Mouse (Mus musculus) left cerebral cortex, postnatal 25 days (tissue): ENCODE measurements around the gene Shank1. TPM values are rescaled to one million over a fixed set of nuclear protein-coding genes. Genes with fewer than 3 reads are reported as not detected.

ENCODE experiments used
- DNase-seq, 2 experiments: peaks; one replicate each; pipeline ENCODE4 v3.0.0; 2022; ENCODE audit warnings: low spot score in 2 of 2, mixed read lengths in 1 of 2
- intact Hi-C: fragments of 180-260 bp; cut with DNase I; formaldehyde crosslinking; loops from one replicate; pipeline ENCODE4 v1.15.1; 2025
- total RNA-seq, 2 experiments: library from RNA; stranded (reverse); gene quantifications; 2 replicates each; pipeline ENCODE4 v1.2.3; 2021

Gene Shank1
- total RNA-seq, 2 experiments from 2014 or later = 571 to 587 TPM

- no peak for DNase-seq
- intact Hi-C loops = no loop called here
Measured at GRCm38 (mm10) chr7:44392341-44392740, 82.3 kb downstream of the Shank1 start.

GRCm38 (mm10) chr7:44393284-44393683 is 83.2 kb downstream of the Shank1 start:
- intact Hi-C loops = no loop called here
- DNase-seq = no peak

- intact Hi-C loops = no loop called here
- DNase-seq = peak in 1 of 2 experiments; percentile 63
Measured at GRCm38 (mm10) chr7:44398570-44398969, 88.5 kb downstream of the Shank1 start.

GRCm38 (mm10) chr7:44401673-44402072 is 91.6 kb downstream of the Shank1 start:
- no peak for DNase-seq
- intact Hi-C loops = loop anchor here (2.0 kb wide), 1 partner anchor 41 kb away; no protein-coding TSS in a partner anchor

GRCm38 (mm10) chr7:44405346-44406014 is 95.4 kb downstream of the Shank1 start:
- intact Hi-C loops = no loop called here
- DNase-seq = peak; percentile 99

- no peak for DNase-seq
- intact Hi-C loops = no loop called here
Measured at GRCm38 (mm10) chr7:44406015-44406355, 95.9 kb downstream of the Shank1 start.

Other genes with a start within 250 kb of the Shank1 start
- not detected for gene Klk1b21, start 207.9 kb upstream of the Shank1 start, total RNA-seq
- not detected for gene Klk1b22, start 197.6 kb upstream of the Shank1 start, total RNA-seq
- gene Klk1b16, start 173.5 kb upstream of the Shank1 start, total RNA-seq = not detected
- gene Klk1b24, start 122.0 kb upstream of the Shank1 start, total RNA-seq = not detected
- gene Klk1b3, start 112.1 kb upstream of the Shank1 start, total RNA-seq = not detected
- gene Klk1b4, start 102.8 kb upstream of the Shank1 start, total RNA-seq = not detected
- gene Klk1b5, start 94.3 kb upstream of the Shank1 start, total RNA-seq = not detected
- gene Klk1, start 84.9 kb upstream of the Shank1 start, total RNA-seq = not detected
- not detected for gene Gm36864, start 74.1 kb upstream of the Shank1 start, total RNA-seq
- 1 to 10 TPM; 1.1 to 1.6 TPM for gene 1700028J19Rik, start 63.6 kb upstream of the Shank1 start, total RNA-seq
- 10 to 100 TPM; 72.5 to 73.5 TPM for gene 2410002F23Rik, start 63.5 kb upstream of the Shank1 start, total RNA-seq
- not detected for gene Acp4, start 52.9 kb upstream of the Shank1 start, total RNA-seq
- not detected for gene Gm15517, start 48.8 kb upstream of the Shank1 start, total RNA-seq
- 1 to 10 TPM; 3.5 to 3.9 TPM for gene Clec11a, start 3.4 kb upstream of the Shank1 start, total RNA-seq
- gene Syt3, start 73.8 kb downstream of the Shank1 start, total RNA-seq = 10 to 100 TPM; 60.0 to 65.0 TPM
- gene 1700008O03Rik, start 75.6 kb downstream of the Shank1 start, total RNA-seq = 1 to 10 TPM; 1.9 to 2.2 TPM
- gene Lrrc4b, start 118.8 kb downstream of the Shank1 start, total RNA-seq = 100 to 1,000 TPM; 268 to 278 TPM
- 10 to 100 TPM in 1 of 2 experiments, 1 to 10 TPM in 1; 9.6 to 10.1 TPM for gene Aspdh, start 155.1 kb downstream of the Shank1 start, total RNA-seq
- gene Josd2, start 157.7 kb downstream of the Shank1 start, total RNA-seq = 10 to 100 TPM; 73.6 to 86.0 TPM
- gene Emc10, start 186.3 kb downstream of the Shank1 start, total RNA-seq = 100 to 1,000 TPM; 165 to 173 TPM
- 10 to 100 TPM; 17.4 to 18.9 TPM for gene Fam71e1, start 186.3 kb downstream of the Shank1 start, total RNA-seq
- not detected for gene Mybpc2, start 214.4 kb downstream of the Shank1 start, total RNA-seq
- under 1 TPM in 1 of 2 experiments, not detected in 1; 0.11 TPM for gene Spib, start 221.8 kb downstream of the Shank1 start, total RNA-seq
- 1 to 10 TPM; 5.7 to 6.0 TPM for gene Pold1, start 238.6 kb downstream of the Shank1 start, total RNA-seq
- 10 to 100 TPM; 64.6 to 68.6 TPM for gene Nr1h2, start 243.7 kb downstream of the Shank1 start, total RNA-seq